Mouse (Mus musculus) forebrain, embryonic 13.5 days (tissue): Measurements from ENCODE around the gene Clcn1. TPM values are rescaled to one million over a fixed set of nuclear protein-coding genes. Genes with fewer than 3 reads are reported as not detected.
A peak's percentile ranks its signal among the peaks of the same experiment; 100 is the strongest.

ENCODE experiments used
- ATAC-seq: fragments of 200-750 bp; cut with Nextera tagmentation; 2 replicates; pipeline ENCODE4 v1.8.0; 2017
- H3K27ac ChIP-seq: fragments of 300-500 bp; sonication (generic); 2 replicates; pipeline ENCODE4 v1.5.1; 2015; ENCODE audit warnings: inconsistent platforms, mild to moderate bottlenecking, moderate library complexity
- H3K27me3 ChIP-seq: fragments of 300-500 bp; sonication (generic); 2 replicates; pipeline ENCODE4 v1.6.1; 2015; ENCODE audit warnings: mild to moderate bottlenecking, inconsistent platforms
- H3K36me3 ChIP-seq: fragments of 300-500 bp; sonication (generic); 2 replicates; pipeline ENCODE4 v1.6.1; 2015; ENCODE audit warnings: mild to moderate bottlenecking, inconsistent platforms; ENCODE audit not compliant: poor library complexity, severe bottlenecking
- H3K4me1 ChIP-seq: fragments of 300-500 bp; sonication (generic); 2 replicates; pipeline ENCODE4 v1.6.1; 2015; ENCODE audit warnings: inconsistent platforms
- H3K4me2 ChIP-seq: fragments of 300-500 bp; sonication (generic); 2 replicates; pipeline ENCODE4 v1.6.1; 2015; ENCODE audit warnings: inconsistent platforms, mild to moderate bottlenecking, moderate library complexity
- H3K4me3 ChIP-seq: fragments of 300-500 bp; sonication (generic); 2 replicates; pipeline ENCODE4 v1.5.1; 2015; ENCODE audit warnings: mild to moderate bottlenecking, inconsistent platforms
- H3K9ac ChIP-seq: fragments of 300-500 bp; sonication (generic); 2 replicates; pipeline ENCODE4 v1.6.1; 2015; ENCODE audit warnings: mild to moderate bottlenecking, inconsistent platforms
- H3K9me3 ChIP-seq: fragments of 300-500 bp; sonication (generic); replicated peaks from 2 replicates; pipeline ENCODE4 v1.6.1; 2016; ENCODE audit warnings: inconsistent platforms
- WGBS: fragments of 180-500 bp; shearing (Covaris S2); methylation state at CpG from one replicate; pipeline ENCODE4 v1.1.7; 2015; 5-methylcytosine and 5-hydroxymethylcytosine counted together
- polyA plus RNA-seq: library from polyadenylated mRNA; unstranded; fragments of >200 nt; fragmentation: Nextera tagmentation; extraction: Ambion mirVana; gene quantifications from 2 replicates; pipeline ENCODE4 v1.2.1, GENCODE M21; 2015

The Clcn1 gene
- polyA plus RNA-seq, 1 experiment from 2014 or later, result 1.3 TPM

- Histone ChIP-seq H3K27ac (peak within 1 kb of the TSS; percentile 89), H3K27me3 (no peaks in the 10 kb centered on the region), H3K4me1 (peaks cover 21% of the 10 kb centered on the region), H3K9ac (peak within 1 kb of the TSS; percentile 96), H3K9me3 (no peaks in the 10 kb centered on the region), H3K4me3 (peak within 1 kb of the TSS; percentile 87), H3K4me2 (peak within 1 kb of the TSS; percentile 90), H3K36me3 (peaks cover 26% of the 10 kb centered on the region)
- peak; percentile 99 for ATAC-seq
- WGBS, result under 1% methylated on average over 50 of the region's 51 CpGs
These were observed 21.7 kb upstream of the Clcn1 start, which contains the start of gene Casp2 for GRCm38 (mm10) chr6:42264626-42265312. Gene Casp2, plus strand, starts transcription at chr6:42264985.

- Histone ChIP-seq H3K27ac (peak overlapping the region; percentile 89), H3K36me3 (peaks cover 34% of the 10 kb centered on the region), H3K4me3 (peak overlapping the region; percentile 87), H3K4me1 (peaks cover 25% of the 10 kb centered on the region), H3K9ac (peak overlapping the region; percentile 96), H3K9me3 (no peaks in the 10 kb centered on the region), H3K4me2 (peak overlapping the region; percentile 90), H3K27me3 (no peaks in the 10 kb centered on the region)
- ATAC-seq, result no peak
- WGBS, result under 1% methylated on average over 21 of the region's 21 CpGs
These were observed 20.8 kb upstream of the Clcn1 start for GRCm38 (mm10) chr6:42265391-42266330.

- Histone ChIP-seq H3K27me3 (no peaks in the 10 kb centered on the region), H3K36me3 (peaks cover 76% of the 10 kb centered on the region), H3K4me1 (peaks cover 23% of the 10 kb centered on the region), H3K4me3 (no peak overlapping the region), H3K9me3 (no peaks in the 10 kb centered on the region), H3K4me2 (no peak overlapping the region), H3K9ac (no peak overlapping the region), H3K27ac (no peak overlapping the region)
- ATAC-seq, result no peak
These were observed 15.7 kb upstream of the Clcn1 start for GRCm38 (mm10) chr6:42270817-42271216.

- no peak overlapping the region for H3K9ac ChIP-seq
- H3K27me3 ChIP-seq, result no peaks in the 10 kb centered on the region
- WGBS, result 38% methylated on average over 2 of the region's 2 CpGs
These were observed 10.3 kb upstream of the Clcn1 start for GRCm38 (mm10) chr6:42276151-42276550.

GRCm38 (mm10) chr6:42282865-42283528, 3.5 kb upstream of the Clcn1 start:
- Histone ChIP-seq H3K4me3 (no peak overlapping the region), H3K27ac (no peak overlapping the region), H3K36me3 (peaks cover 84% of the 10 kb centered on the region), H3K9ac (no peak overlapping the region), H3K9me3 (no peaks in the 10 kb centered on the region), H3K4me1 (no peaks in the 10 kb centered on the region), H3K27me3 (no peaks in the 10 kb centered on the region), H3K4me2 (no peak overlapping the region)
- no peak for ATAC-seq
- 80% methylated on average over 5 of the region's 5 CpGs for WGBS

More at GRCm38 (mm10) chr6:42276151-42276550, 10.3 kb upstream of the Clcn1 start:
- H3K9me3 ChIP-seq, result no peaks in the 10 kb centered on the region
- no peak overlapping the region for H3K27ac ChIP-seq
- ATAC-seq, result no peak
- H3K4me3 ChIP-seq, result no peak overlapping the region
- no peak overlapping the region for H3K4me2 ChIP-seq
- peaks cover 88% of the 10 kb centered on the region for H3K36me3 ChIP-seq
- peaks cover 6% of the 10 kb centered on the region; the same call in 1 of the 2 replicates for H3K4me1 ChIP-seq

GRCm38 (mm10) chr6:42287562-42287961, 1.1 kb downstream of the Clcn1 start:
- Histone ChIP-seq H3K9me3 (no peaks in the 10 kb centered on the region), H3K27ac (no peak overlapping the region), H3K4me3 (no peak overlapping the region), H3K36me3 (peaks cover 69% of the 10 kb centered on the region), H3K4me2 (no peak overlapping the region), H3K9ac (no peak overlapping the region), H3K4me1 (no peaks in the 10 kb centered on the region), H3K27me3 (no peaks in the 10 kb centered on the region)
- no peak for ATAC-seq

GRCm38 (mm10) chr6:42293327-42293726, 6.8 kb downstream of the Clcn1 start:
- no peak overlapping the region for H3K4me2 ChIP-seq
- peaks cover 67% of the 10 kb centered on the region for H3K36me3 ChIP-seq
- no peak overlapping the region for H3K27ac ChIP-seq
- H3K9me3 ChIP-seq, result no peaks in the 10 kb centered on the region
- H3K4me1 ChIP-seq, result no peaks in the 10 kb centered on the region
- no peaks in the 10 kb centered on the region for H3K27me3 ChIP-seq
- H3K4me3 ChIP-seq, result no peak overlapping the region
- no peak overlapping the region for H3K9ac ChIP-seq
- WGBS, result 90% methylated on average over 6 of the region's 6 CpGs
- ATAC-seq, result no peak

- 87% methylated on average over 3 of the region's 3 CpGs for WGBS
- no peak for ATAC-seq
- no peak overlapping the region for H3K4me2 ChIP-seq
- no peak overlapping the region for H3K4me3 ChIP-seq
- peaks cover 80% of the 10 kb centered on the region for H3K36me3 ChIP-seq
- H3K9me3 ChIP-seq, result no peaks in the 10 kb centered on the region
- no peak overlapping the region for H3K27ac ChIP-seq
- no peak overlapping the region for H3K9ac ChIP-seq
- H3K4me1 ChIP-seq, result no peaks in the 10 kb centered on the region
- H3K27me3 ChIP-seq, result no peaks in the 10 kb centered on the region
These were observed 9.1 kb downstream of the Clcn1 start for GRCm38 (mm10) chr6:42295549-42296094.

- ATAC-seq, result no peak
- Histone ChIP-seq H3K4me3 (no peak overlapping the region), H3K27me3 (no peaks in the 10 kb centered on the region), H3K27ac (no peak overlapping the region), H3K9me3 (no peaks in the 10 kb centered on the region), H3K4me1 (no peaks in the 10 kb centered on the region), H3K4me2 (no peak overlapping the region), H3K36me3 (peaks cover 56% of the 10 kb centered on the region), H3K9ac (no peak overlapping the region)
- 95% methylated on average over 5 of the region's 5 CpGs for WGBS
These were observed 12.9 kb downstream of the Clcn1 start for GRCm38 (mm10) chr6:42299362-42299761.

- ATAC-seq, result no peak
- Histone ChIP-seq H3K9ac (no peak overlapping the region), H3K4me2 (no peak overlapping the region), H3K27me3 (no peaks in the 10 kb centered on the region), H3K4me1 (no peaks in the 10 kb centered on the region), H3K9me3 (no peaks in the 10 kb centered on the region), H3K36me3 (peaks cover 89% of the 10 kb centered on the region), H3K27ac (no peak overlapping the region), H3K4me3 (no peak overlapping the region)
- WGBS, result 50% methylated on average over 8 of the region's 8 CpGs
These were observed 23.4 kb downstream of the Clcn1 start for GRCm38 (mm10) chr6:42309816-42310378.

GRCm38 (mm10) chr6:42310427-42311053, 24.1 kb downstream of the Clcn1 start:
- no peaks in the 10 kb centered on the region for H3K27me3 ChIP-seq
- H3K9ac ChIP-seq, result no peak overlapping the region
- no peak overlapping the region for H3K27ac ChIP-seq
- H3K4me3 ChIP-seq, result no peak overlapping the region
- ATAC-seq, result no peak
- 94% methylated on average over 2 of the region's 2 CpGs for WGBS
- H3K4me1 ChIP-seq, result no peaks in the 10 kb centered on the region
- H3K36me3 ChIP-seq, result peaks cover 84% of the 10 kb centered on the region
- H3K9me3 ChIP-seq, result no peaks in the 10 kb centered on the region
- no peak overlapping the region for H3K4me2 ChIP-seq
